Mouse (Mus musculus) gastrocnemius, adult 2 months (tissue): ENCODE data around the gene Sh2b3. TPM values are rescaled to one million over a fixed set of nuclear protein-coding genes. Genes with fewer than 3 reads are reported as not detected.
A peak's percentile ranks its signal among the peaks of the same experiment; 100 is the strongest.

Source experiments
- DNase-seq: peaks from one replicate; pipeline ENCODE4 v3.0.0; 2022
- H3K27ac ChIP-seq: fragments of 200-600 bp; 2 replicates; pipeline ENCODE4 v1.8.1; 2022; ENCODE audit warnings: mild to moderate bottlenecking
- H3K4me3 ChIP-seq: fragments of 200-600 bp; 2 replicates; pipeline ENCODE4 v1.8.1; 2022; ENCODE audit warnings: mild to moderate bottlenecking, moderate library complexity
- CTCF ChIP-seq: fragments of 200-600 bp; IDR thresholded peaks from 2 replicates; pipeline ENCODE4 v1.8.1; 2022; ENCODE audit warnings: antibody characterized with exemption, mild to moderate bottlenecking, moderate library complexity
- intact Hi-C: fragments of 180-260 bp; cut with DNase I; formaldehyde crosslinking; loops from one replicate; pipeline ENCODE4 v1.15.1; 2025
- total RNA-seq, 2 experiments: library from RNA; stranded (reverse); gene quantifications; 2 replicates each; pipeline ENCODE4 v1.2.3; 2021

The Sh2b3 gene
- total RNA-seq, 2 experiments from 2014 or later: 11.9 to 15.4 TPM

- Histone ChIP-seq H3K27ac (peak overlapping the region; percentile 83), H3K4me3 (no peak overlapping the region; the same call in 1 of the 2 replicates)
- no peak for DNase-seq
- intact Hi-C loops: loop anchor here (1.0 to 10.0 kb wide), 3 partner anchors 27 to 213 kb away; no protein-coding TSS in a partner anchor
- no peak for TF ChIP-seq CTCF
These were observed 4.5 kb upstream of the Sh2b3 start for GRCm38 (mm10) chr5:121841973-121842372.

- no peak for TF ChIP-seq CTCF
- no peak for DNase-seq
- Histone ChIP-seq H3K4me3 (no peak overlapping the region), H3K27ac (peak overlapping the region; percentile 83)
- intact Hi-C loops: loop anchor here (10.0 kb wide), 1 partner anchor 47 kb away; no protein-coding TSS in a partner anchor
These were observed 4.1 kb upstream of the Sh2b3 start for GRCm38 (mm10) chr5:121841516-121841915.

DNA sequence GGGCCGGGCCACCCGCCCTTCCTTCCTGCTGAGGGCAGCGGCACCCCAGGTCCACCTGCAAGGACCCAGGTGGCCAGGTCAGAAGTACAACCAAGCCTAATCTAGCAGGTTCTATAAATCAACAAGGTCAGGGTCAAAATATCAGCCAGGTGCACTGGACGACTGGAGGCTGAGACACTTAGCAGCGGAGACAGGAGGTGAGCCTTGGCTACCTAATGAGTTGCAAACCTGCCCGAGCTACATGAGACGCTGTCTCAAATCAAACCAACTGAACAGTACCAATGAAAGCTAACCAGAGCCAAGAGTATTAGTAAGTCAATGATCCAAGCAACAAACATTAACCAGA is 1.7 kb upstream of the Sh2b3 start:
- no peak for TF ChIP-seq CTCF
- H3K27ac ChIP-seq: peak overlapping the region; percentile 99
- no peak for DNase-seq
- peak overlapping the region; percentile 74 for H3K4me3 ChIP-seq
- intact Hi-C loops: loop anchor here (5.0 kb wide), 1 partner anchor 127 kb away; the partner anchor contains the start of gene Atxn2

GRCm38 (mm10) chr5:121838341-121839127 is 1.1 kb upstream of the Sh2b3 start:
- no peak for TF ChIP-seq CTCF
- Histone ChIP-seq H3K4me3 (peak overlapping the region; percentile 74), H3K27ac (peak overlapping the region; percentile 99)
- intact Hi-C loops: loop anchor here (5.0 kb wide), 1 partner anchor 126 kb away; the partner anchor contains the start of gene Atxn2
- peak; percentile 73 for DNase-seq

- Histone ChIP-seq H3K27ac (peak overlapping the region; percentile 99), H3K4me3 (peak overlapping the region; percentile 74)
- intact Hi-C loops: loop anchor here (5.0 kb wide), 1 partner anchor 125 kb away; the partner anchor contains the start of gene Atxn2
- TF ChIP-seq CTCF: no peak; the same call in 1 of the 2 replicates
- DNase-seq: peak; percentile 95
These were observed 592 bp downstream of the Sh2b3 start for GRCm38 (mm10) chr5:121836692-121837415.

DNA sequence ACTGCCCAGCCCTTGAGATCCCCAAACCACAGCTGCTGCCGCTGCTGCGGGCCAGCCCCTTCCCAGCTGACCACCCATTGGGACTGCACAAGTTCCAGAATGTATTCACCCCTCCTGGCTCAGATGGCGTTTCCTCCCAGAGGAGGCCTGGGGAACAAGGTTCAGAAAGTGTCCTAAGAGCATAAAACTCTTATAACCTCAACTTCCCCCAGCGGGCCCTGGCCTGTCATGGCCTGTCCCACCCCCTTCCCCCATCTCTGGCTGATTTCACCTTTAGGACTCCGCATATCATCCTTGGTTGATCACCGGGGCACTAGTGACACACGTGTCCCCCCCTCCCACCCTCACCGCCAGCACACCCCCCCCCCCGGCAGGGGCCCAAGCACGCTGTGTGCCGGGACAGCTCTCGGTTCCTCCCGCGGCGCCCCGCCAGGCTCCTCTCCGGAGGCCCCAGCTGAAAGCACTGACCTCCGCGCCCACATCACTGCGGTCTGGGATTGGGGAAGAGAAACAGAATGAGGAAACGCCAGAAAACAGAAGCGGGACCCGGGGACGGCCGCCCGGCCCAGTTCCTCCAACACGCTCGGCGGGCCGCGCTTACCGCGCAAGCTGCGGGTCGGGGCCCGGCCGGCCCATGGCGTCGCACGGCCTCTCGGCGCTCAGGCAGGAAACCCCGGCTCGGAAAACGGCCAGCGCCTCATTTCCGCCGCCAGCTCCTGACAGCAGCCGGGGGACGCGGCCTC is 1.3 kb downstream of the Sh2b3 start:
- DNase-seq: peak; percentile 86
- intact Hi-C loops: loop anchor here (5.0 kb wide), 1 partner anchor 124 kb away; the partner anchor contains the start of gene Atxn2
- Histone ChIP-seq H3K4me3 (peak overlapping the region; percentile 74), H3K27ac (peak overlapping the region; percentile 99)
- no peak for TF ChIP-seq CTCF

- intact Hi-C loops: loop anchor here (5.0 kb wide), 1 partner anchor 123 kb away; the partner anchor contains the start of gene Atxn2
- TF ChIP-seq CTCF: no peak
- peak overlapping the region; percentile 74 for H3K4me3 ChIP-seq
- no peak for DNase-seq
- H3K27ac ChIP-seq: peak overlapping the region; percentile 99
These were observed 2.3 kb downstream of the Sh2b3 start for GRCm38 (mm10) chr5:121834991-121835747.

DNA sequence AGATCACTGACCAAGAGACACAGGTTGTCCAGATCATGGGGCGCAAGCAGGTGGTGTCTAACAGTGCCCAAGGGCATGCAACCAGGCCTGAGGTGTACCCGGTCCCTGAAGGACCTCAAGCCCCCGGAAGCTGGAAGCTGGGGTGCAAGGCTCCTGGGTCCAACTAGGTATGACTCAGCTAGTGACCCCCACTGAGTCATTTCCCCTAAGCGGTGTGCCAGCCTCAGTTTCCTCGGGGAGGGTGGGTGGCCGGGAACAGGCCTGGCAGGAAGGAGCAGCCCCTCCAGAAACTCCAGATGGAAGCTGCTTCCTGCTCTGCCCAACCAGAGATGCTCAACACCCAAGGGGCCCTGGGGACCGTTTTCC is 3.2 kb downstream of the Sh2b3 start:
- Histone ChIP-seq H3K27ac (peak overlapping the region; percentile 99), H3K4me3 (peak overlapping the region; percentile 74)
- TF ChIP-seq CTCF: no peak
- intact Hi-C loops: no loop called here
- DNase-seq: no peak

DNA sequence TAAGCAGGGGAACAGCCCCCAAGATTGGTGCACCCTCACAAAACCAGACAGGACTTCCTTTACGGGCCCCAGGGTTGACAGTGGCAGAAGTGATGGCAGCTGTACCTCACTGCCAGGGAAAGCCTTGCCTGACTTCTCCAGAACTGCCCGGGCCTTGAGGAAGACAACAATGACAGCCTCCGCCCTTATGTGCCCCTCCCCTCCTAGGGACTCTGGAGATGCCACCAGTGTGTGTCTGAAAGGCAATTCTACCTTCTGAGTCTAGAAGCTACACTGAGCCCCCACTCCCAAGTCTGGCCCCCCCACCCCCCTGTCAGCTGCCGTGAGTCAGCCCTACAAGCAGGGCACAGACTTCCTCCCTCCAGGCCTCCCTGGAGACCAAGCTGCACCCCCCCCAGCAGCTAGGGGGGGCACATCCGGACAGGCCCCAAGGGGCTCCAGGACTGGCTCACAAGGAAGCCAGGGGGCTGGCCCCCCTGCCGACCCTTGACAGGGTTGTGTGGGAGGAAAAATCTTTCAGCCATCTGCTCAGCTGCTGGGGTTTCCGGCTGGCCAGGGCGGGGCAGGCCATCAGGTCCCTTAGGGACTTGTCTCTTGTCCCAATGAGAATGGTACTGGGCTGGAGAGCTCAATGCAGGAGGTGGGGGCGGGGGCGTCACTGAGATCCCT is 3.7 kb downstream of the Sh2b3 start:
- DNase-seq: peak; percentile 77
- Histone ChIP-seq H3K27ac (peak overlapping the region; percentile 99), H3K4me3 (peak overlapping the region; percentile 74)
- intact Hi-C loops: no loop called here
- no peak for TF ChIP-seq CTCF

- Histone ChIP-seq H3K4me3 (peak overlapping the region; percentile 74), H3K27ac (peak overlapping the region; percentile 99)
- DNase-seq: no peak
- no peak for TF ChIP-seq CTCF
- intact Hi-C loops: no loop called here
These were observed 4.3 kb downstream of the Sh2b3 start for GRCm38 (mm10) chr5:121833159-121833558.

GRCm38 (mm10) chr5:121832376-121833155 is 4.9 kb downstream of the Sh2b3 start:
- DNase-seq: no peak
- no peak for TF ChIP-seq CTCF
- intact Hi-C loops: no loop called here
- Histone ChIP-seq H3K27ac (peak overlapping the region; percentile 99), H3K4me3 (peak overlapping the region; percentile 74)
